Comparison of ENCODE assay signal across 12 mouse cellular contexts in genomic region chr8:70467907-70468306, GRCm38 (mm10). TPM values are rescaled to one million over a fixed set of nuclear protein-coding genes. Genes with fewer than 3 reads are reported as not detected.
"Had no signal": no experiment of that assay in that cellular context is flagged by ENCODE, and none has a peak within 500 bp of the region (broad histone marks: within the 10 kb centered on the region; RNA-seq: fewer than 3 reads in every experiment).

No protein-coding gene starts in this region.

- H3K4me3 ChIP-seq: limb, embryonic 13.5 days; megakaryocyte, embryonic 14.5 days; midbrain, embryonic 12.5 days; neural tube, embryonic 15.5 days had no signal

- H3K4me2 ChIP-seq: limb, embryonic 13.5 days; midbrain, embryonic 12.5 days; neural tube, embryonic 15.5 days had no signal

- H3K27ac ChIP-seq: limb, embryonic 13.5 days; liver, embryonic 14.5 days; macrophage; midbrain, embryonic 12.5 days; neural tube, embryonic 15.5 days had no signal

- DNase-seq: lung, adult 2 months; lung, postnatal 14 days; right cerebral cortex, adult 18-20 months; right cerebral cortex, postnatal 25 days; thymus, postnatal 4 days had no signal

- H3K9ac ChIP-seq: limb, embryonic 13.5 days; liver, embryonic 14.5 days; neural tube, embryonic 15.5 days had no signal

- H3K9me3 ChIP-seq: limb, embryonic 13.5 days; megakaryocyte, embryonic 14.5 days; midbrain, embryonic 12.5 days; neural tube, embryonic 15.5 days had no signal

- ATAC-seq: intestine, postnatal 0 days had no signal

- H3K36me3 ChIP-seq: midbrain, embryonic 12.5 days; neural tube, embryonic 15.5 days had no signal

- H3K27me3 ChIP-seq: limb, embryonic 13.5 days; megakaryocyte, embryonic 14.5 days; midbrain, embryonic 12.5 days; neural tube, embryonic 15.5 days had no signal

RNA-seq across cellular contexts. Expression of gene Tmem59l, which starts 19.3 kb away (rescaled TPM):
- polyA plus RNA-seq: macrophage had no signal

RNA-seq across cellular contexts. Expression of gene Crlf1, which starts 25.1 kb away (rescaled TPM):
- polyA plus RNA-seq: macrophage had no signal
